Mouse (Mus musculus) liver, embryonic 11.5 days (tissue): ENCODE results near the gene Tmigd3. TPM values are rescaled to one million over a fixed set of nuclear protein-coding genes. Genes with fewer than 3 reads are reported as not detected.

ENCODE experiments used
- ATAC-seq: fragments of 200-750 bp; cut with Nextera tagmentation; replicated peaks from 2 replicates; pipeline ENCODE4 v1.8.0; 2017; ENCODE audit warnings: moderate number of reproducible peaks, mild to moderate bottlenecking, moderate TSS enrichment, moderate library complexity; ENCODE audit not compliant: low FRiP score
- DNase-seq: peaks from one replicate; pipeline ENCODE4 v3.0.0-alpha.2; 2017; ENCODE audit warnings: low spot score
- H3K27ac ChIP-seq: fragments of 300-500 bp; sonication (generic); 2 replicates; pipeline ENCODE4 v1.5.1; 2014; ENCODE audit warnings: mild to moderate bottlenecking, low read depth, low read length, control low read depth
- H3K27me3 ChIP-seq: fragments of 300-500 bp; sonication (generic); replicated peaks from 2 replicates; pipeline ENCODE4 v1.6.1; 2014; ENCODE audit warnings: low read length, mixed read lengths; ENCODE audit not compliant: control insufficient read depth, insufficient read depth
- H3K36me3 ChIP-seq: fragments of 300-500 bp; sonication (generic); 2 replicates; pipeline ENCODE4 v1.6.1; 2014; ENCODE audit warnings: mild to moderate bottlenecking, low read length, moderate library complexity, mixed read lengths; ENCODE audit not compliant: control insufficient read depth, insufficient read depth
- H3K4me1 ChIP-seq: fragments of 300-500 bp; sonication (generic); replicated peaks from 2 replicates; pipeline ENCODE4 v1.6.1; 2014; ENCODE audit warnings: low read length, mixed read lengths; ENCODE audit not compliant: control insufficient read depth, insufficient read depth
- H3K4me2 ChIP-seq: fragments of 300-500 bp; sonication (generic); 2 replicates; pipeline ENCODE4 v1.6.1; 2014; ENCODE audit warnings: mild to moderate bottlenecking, control low read depth, moderate library complexity
- H3K4me3 ChIP-seq: fragments of 300-500 bp; sonication (generic); 2 replicates; pipeline ENCODE4 v1.5.1; 2014; ENCODE audit warnings: low read depth, low read length, control low read depth
- H3K9ac ChIP-seq: fragments of 300-500 bp; sonication (generic); 2 replicates; pipeline ENCODE4 v1.6.1; 2014; ENCODE audit warnings: low read depth, low read length, control low read depth
- H3K9me3 ChIP-seq: fragments of 300-500 bp; sonication (generic); 2 replicates; pipeline ENCODE4 v1.6.1; 2016; ENCODE audit warnings: low read length, inconsistent platforms, mixed read lengths; ENCODE audit not compliant: control insufficient read depth
- WGBS: fragments of 180-500 bp; shearing (Covaris S2); extraction: QIAGEN DNeasy Blood & Tissue Kit; methylation state at CpG from one replicate; pipeline ENCODE4 v1.1.7; 2014; 5-methylcytosine and 5-hydroxymethylcytosine counted together
- polyA plus RNA-seq: library from polyadenylated mRNA; unstranded; fragments of >200 nt; fragmentation: Nextera tagmentation; extraction: Ambion mirVana; gene quantifications from 2 replicates; pipeline ENCODE4 v1.2.1, GENCODE M21; 2014

Tmigd3 gene
- polyA plus RNA-seq, 1 experiment from 2014 or later, result 0.27 TPM

- ATAC-seq, result no peak
These were observed 58.1 kb downstream of the Tmigd3 start for GRCm38 (mm10) chr3:105928781-105929180.

GRCm38 (mm10) chr3:105929821-105930220, 59.1 kb downstream of the Tmigd3 start:
- Histone ChIP-seq H3K4me3 (no peak overlapping the region), H3K36me3 (no peaks in the 10 kb centered on the region), H3K4me1 (peaks cover 10% of the 10 kb centered on the region), H3K9me3 (no peaks in the 10 kb centered on the region), H3K4me2 (no peak overlapping the region), H3K27me3 (no peaks in the 10 kb centered on the region), H3K27ac (no peak overlapping the region), H3K9ac (no peak overlapping the region)
- 65% methylated on average over 7 of the region's 7 CpGs for WGBS
- DNase-seq, result no peak
- no peak for ATAC-seq

More at GRCm38 (mm10) chr3:105928781-105929180, 58.1 kb downstream of the Tmigd3 start:
- no peak overlapping the region for H3K9ac ChIP-seq
- H3K4me1 ChIP-seq, result peaks cover 10% of the 10 kb centered on the region
- no peak overlapping the region for H3K4me2 ChIP-seq
- H3K36me3 ChIP-seq, result no peaks in the 10 kb centered on the region
- no peaks in the 10 kb centered on the region for H3K9me3 ChIP-seq
- 78% methylated on average over 6 of the region's 6 CpGs for WGBS
- no peak overlapping the region for H3K4me3 ChIP-seq
- H3K27me3 ChIP-seq, result no peaks in the 10 kb centered on the region
- no peak overlapping the region for H3K27ac ChIP-seq
- no peak for DNase-seq

GRCm38 (mm10) chr3:105931095-105931494, 60.4 kb downstream of the Tmigd3 start:
- no peak overlapping the region for H3K9ac ChIP-seq
- ATAC-seq, result no peak
- H3K27me3 ChIP-seq, result no peaks in the 10 kb centered on the region
- WGBS, result 50% methylated on average over 2 of the region's 2 CpGs
- H3K27ac ChIP-seq, result no peak overlapping the region
- no peak overlapping the region for H3K4me2 ChIP-seq
- DNase-seq, result no peak
- no peak overlapping the region for H3K4me3 ChIP-seq
- H3K36me3 ChIP-seq, result no peaks in the 10 kb centered on the region
- H3K9me3 ChIP-seq, result no peaks in the 10 kb centered on the region
- peaks cover 4% of the 10 kb centered on the region; the same call in 1 of the 2 replicates for H3K4me1 ChIP-seq

- H3K4me2 ChIP-seq, result peak within 1 kb of the TSS; percentile 40
- 0 out of 2 replicates have a peak within 1 kb of the TSS, but pooled peaks have one; percentile 14 for H3K9ac ChIP-seq
- peak within 1 kb of the TSS; percentile 16 for H3K27ac ChIP-seq
- H3K4me3 ChIP-seq, result peak within 1 kb of the TSS; percentile 22
- DNase-seq (no peak), ATAC-seq (peak; percentile 73)
- 46% methylated on average over 8 of the region's 8 CpGs for WGBS
- no peaks in the 10 kb centered on the region for H3K36me3 ChIP-seq
- H3K4me1 ChIP-seq, result 0 out of 2 replicates have a peak, but pooled peaks cover 2% of the 10 kb centered on the region
- H3K27me3 ChIP-seq, result no peaks in the 10 kb centered on the region
- no peaks in the 10 kb centered on the region for H3K9me3 ChIP-seq
These were observed 61.8 kb downstream of the Tmigd3 start, which contains the start of gene I830077J02Rik for GRCm38 (mm10) chr3:105932240-105933071. Gene I830077J02Rik, minus strand, starts transcription at chr3:105932664.

- no peak overlapping the region for H3K27ac ChIP-seq
- no peak overlapping the region for H3K4me2 ChIP-seq
- H3K27me3 ChIP-seq, result no peaks in the 10 kb centered on the region
- 91% methylated on average over 6 of the region's 6 CpGs for WGBS
- DNase-seq (no peak), ATAC-seq (no peak)
- H3K4me1 ChIP-seq, result no peaks in the 10 kb centered on the region
- no peaks in the 10 kb centered on the region for H3K9me3 ChIP-seq
- H3K36me3 ChIP-seq, result no peaks in the 10 kb centered on the region
- no peak overlapping the region for H3K9ac ChIP-seq
- H3K4me3 ChIP-seq, result no peak overlapping the region
These were observed 63.2 kb downstream of the Tmigd3 start for GRCm38 (mm10) chr3:105933926-105934325.

- H3K9ac ChIP-seq, result no peak overlapping the region
- DNase-seq, result no peak
- H3K4me3 ChIP-seq, result no peak overlapping the region
- WGBS, result 90% methylated on average over 5 of the region's 5 CpGs
- no peaks in the 10 kb centered on the region for H3K36me3 ChIP-seq
- no peak overlapping the region for H3K27ac ChIP-seq
- H3K27me3 ChIP-seq, result no peaks in the 10 kb centered on the region
- H3K4me2 ChIP-seq, result no peak overlapping the region
- H3K9me3 ChIP-seq, result no peaks in the 10 kb centered on the region
- H3K4me1 ChIP-seq, result no peaks in the 10 kb centered on the region
- no peak for ATAC-seq
These were observed 64.3 kb downstream of the Tmigd3 start for GRCm38 (mm10) chr3:105935033-105935432.

GRCm38 (mm10) chr3:105936111-105936510, 65.4 kb downstream of the Tmigd3 start:
- 89% methylated on average over 4 of the region's 4 CpGs for WGBS
- no peaks in the 10 kb centered on the region for H3K27me3 ChIP-seq
- no peaks in the 10 kb centered on the region for H3K4me1 ChIP-seq
- no peak overlapping the region for H3K9ac ChIP-seq
- ATAC-seq, result no peak
- H3K36me3 ChIP-seq, result peaks cover under 1% of the 10 kb centered on the region; the same call in 1 of the 2 replicates
- H3K27ac ChIP-seq, result no peak overlapping the region
- no peak overlapping the region for H3K4me3 ChIP-seq
- H3K4me2 ChIP-seq, result no peak overlapping the region
- no peak for DNase-seq
- H3K9me3 ChIP-seq, result no peaks in the 10 kb centered on the region

- DNase-seq, result no peak
- Histone ChIP-seq H3K27me3 (no peaks in the 10 kb centered on the region), H3K4me3 (no peak overlapping the region), H3K9me3 (no peaks in the 10 kb centered on the region), H3K4me2 (no peak overlapping the region), H3K36me3 (peaks cover 40% of the 10 kb centered on the region), H3K9ac (no peak overlapping the region), H3K4me1 (no peaks in the 10 kb centered on the region), H3K27ac (no peak overlapping the region)
- WGBS, result 92% methylated on average over 7 of the region's 7 CpGs
- ATAC-seq, result no peak
These were observed 80.6 kb downstream of the Tmigd3 start for GRCm38 (mm10) chr3:105951348-105951747.

GRCm38 (mm10) chr3:105957235-105957634, 86.5 kb downstream of the Tmigd3 start:
- WGBS, result 94% methylated on average over 1 of the region's 1 CpGs
- H3K27ac ChIP-seq, result no peak overlapping the region
- H3K9ac ChIP-seq, result no peak overlapping the region; the same call in 1 of the 2 replicates
- H3K9me3 ChIP-seq, result no peaks in the 10 kb centered on the region
- no peaks in the 10 kb centered on the region for H3K27me3 ChIP-seq
- DNase-seq, result no peak
- H3K36me3 ChIP-seq, result peaks cover 23% of the 10 kb centered on the region
- ATAC-seq, result no peak
- peak overlapping the region; percentile 95 for H3K4me2 ChIP-seq
- H3K4me3 ChIP-seq, result peak overlapping the region; percentile 84
- H3K4me1 ChIP-seq, result peaks cover 17% of the 10 kb centered on the region
